Mouse (Mus musculus): ENCODE results near the gene Klrd1. TPM values are rescaled to one million over a fixed set of nuclear protein-coding genes. Genes with fewer than 3 reads are reported as not detected.

The Klrd1 gene
- polyA plus RNA-seq, 1 experiment from 2014 or later = not detected

DNA sequence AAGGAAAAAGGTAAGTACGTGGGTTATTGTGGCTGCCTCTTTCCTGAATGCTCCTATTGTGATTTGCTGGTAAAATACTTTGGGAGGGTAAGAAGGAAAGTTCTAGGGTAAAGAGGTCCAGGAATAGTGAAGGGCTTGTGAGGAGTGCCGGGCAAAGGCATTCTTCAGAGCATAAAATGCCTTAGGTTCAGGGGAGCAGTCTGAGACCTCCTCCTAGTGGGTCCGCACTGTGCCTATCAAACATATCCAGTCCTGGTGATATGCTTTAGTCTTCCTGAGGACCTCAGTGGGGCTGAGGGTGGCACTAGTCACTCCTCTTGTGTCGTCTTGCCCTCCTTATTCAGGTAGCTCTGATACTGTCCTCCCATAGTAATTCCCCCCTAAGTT is 31.9 kb upstream of the Klrd1 start:
- 62% methylated on average over 4 of the region's 4 CpGs for WGBS
- no peaks in the 10 kb centered on the region for H3K27me3 ChIP-seq (ENCODE audit: control insufficient read depth, insufficient read depth, low read length)

DNA sequence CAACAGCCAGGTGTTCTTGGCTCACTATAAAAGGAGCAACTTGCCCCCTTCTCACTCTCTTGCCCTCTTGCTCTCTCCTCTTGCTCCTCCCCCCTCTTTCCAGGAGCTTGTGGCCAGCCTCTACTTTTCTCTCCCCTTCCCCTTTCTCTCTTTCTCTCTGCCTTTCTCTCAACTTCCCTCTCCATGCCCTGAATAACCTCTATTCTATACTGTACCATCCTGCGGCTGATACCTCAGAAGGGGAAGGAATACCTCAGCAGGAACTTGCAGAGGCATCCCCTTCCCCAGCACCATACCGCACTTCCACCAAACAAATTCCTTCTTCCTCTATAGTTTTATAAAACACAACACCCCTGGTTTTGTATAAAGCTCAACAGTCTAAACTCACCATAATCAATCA is 26.3 kb upstream of the Klrd1 start:
- Histone ChIP-seq H3K9ac (ENCODE audit: low read depth, low read length) (no peak overlapping the region), H3K36me3 (ENCODE audit: control insufficient read depth, insufficient read depth, low read length) (no peaks in the 10 kb centered on the region), H3K27ac (ENCODE audit: low read depth, low read length) (no peak overlapping the region), H3K27me3 (ENCODE audit: control insufficient read depth, insufficient read depth, low read length) (no peaks in the 10 kb centered on the region), H3K9me3 (ENCODE audit: control insufficient read depth, low read length) (no peaks in the 10 kb centered on the region), H3K4me3 (ENCODE audit: low read depth, low read length) (no peak overlapping the region), H3K4me2 (replicated peaks; ENCODE audit: low read depth, low read length) (no peak overlapping the region), H3K4me1 (replicated peaks; ENCODE audit: control insufficient read depth, insufficient read depth, low read length) (no peaks in the 10 kb centered on the region)
- 91% methylated on average over 2 of the region's 2 CpGs for WGBS
- DNase-seq (ENCODE audit: low spot score) (no peak), ATAC-seq (ENCODE audit: low FRiP score) (no peak)

More for the DNA sequence above, 31.9 kb upstream of the Klrd1 start:
- Histone ChIP-seq H3K9ac (ENCODE audit: low read depth, low read length) (no peak overlapping the region), H3K27ac (ENCODE audit: low read depth, low read length) (no peak overlapping the region), H3K4me2 (replicated peaks; ENCODE audit: low read depth, low read length) (no peak overlapping the region), H3K9me3 (ENCODE audit: control insufficient read depth, low read length) (no peaks in the 10 kb centered on the region), H3K4me1 (replicated peaks; ENCODE audit: control insufficient read depth, insufficient read depth, low read length) (no peaks in the 10 kb centered on the region), H3K4me3 (ENCODE audit: low read depth, low read length) (no peak overlapping the region), H3K36me3 (ENCODE audit: control insufficient read depth, insufficient read depth, low read length) (no peaks in the 10 kb centered on the region)
- ATAC-seq (ENCODE audit: low FRiP score) (peak; percentile 43), DNase-seq (ENCODE audit: low spot score) (no peak)

DNA sequence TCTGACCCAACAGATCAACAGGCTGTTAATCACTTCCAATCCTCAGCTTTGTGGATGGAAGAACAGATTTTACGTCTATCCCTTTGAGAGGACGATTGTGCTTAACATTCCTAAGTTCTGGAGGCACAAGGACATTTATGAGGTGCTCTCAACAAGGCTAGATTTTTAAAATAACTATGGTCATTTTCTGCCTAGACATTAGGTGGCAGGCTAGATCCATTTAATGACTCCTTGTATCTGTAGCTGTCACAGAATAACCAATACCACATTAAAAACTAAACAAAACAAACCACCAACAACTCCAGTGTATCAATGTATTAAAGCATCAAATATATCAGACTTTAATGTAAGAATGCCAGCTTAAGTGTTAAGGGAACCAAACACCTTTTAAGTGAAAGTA is 16.3 kb upstream of the Klrd1 start:
- ATAC-seq (ENCODE audit: low FRiP score) (no peak), DNase-seq (ENCODE audit: low spot score) (no peak)
- 62% methylated on average over 2 of the region's 2 CpGs for WGBS

DNA sequence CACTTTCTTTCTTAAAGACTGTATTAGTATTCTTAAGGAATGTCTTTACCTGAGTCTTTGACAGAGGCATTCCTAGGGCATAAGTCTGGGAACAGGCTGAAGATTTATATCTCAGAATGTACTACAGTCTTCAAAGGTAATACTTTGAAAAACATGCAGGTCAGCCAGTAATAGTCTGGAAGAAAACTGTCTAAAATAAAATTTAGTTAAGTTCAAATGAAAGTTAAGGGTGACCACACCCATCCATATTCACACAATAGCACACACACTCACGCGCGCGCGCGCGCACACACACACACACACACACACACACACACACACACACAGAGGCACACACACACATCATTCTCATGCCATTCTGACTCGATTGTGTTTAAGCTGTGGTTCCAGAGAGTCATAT is 14.0 kb upstream of the Klrd1 start, which contains the start of gene Klre1:
TSS of gene Klre1 (plus strand) at position 301 of the 400 bp plus-strand sequence.
- no peak within 1 kb of the TSS for H3K4me2 ChIP-seq (replicated peaks; ENCODE audit: low read depth, low read length)
- H3K9ac ChIP-seq (ENCODE audit: low read depth, low read length) = no peak within 1 kb of the TSS
- ATAC-seq (ENCODE audit: low FRiP score) = no peak
- 93% methylated on average over 8 of the region's 8 CpGs for WGBS
- no peak within 1 kb of the TSS for H3K27ac ChIP-seq (ENCODE audit: low read depth, low read length)
- H3K27me3 ChIP-seq (ENCODE audit: control insufficient read depth, insufficient read depth, low read length) = no peaks in the 10 kb centered on the region
- H3K4me3 ChIP-seq (ENCODE audit: low read depth, low read length) = no peak within 1 kb of the TSS
- no peak for DNase-seq (ENCODE audit: low spot score)
- H3K9me3 ChIP-seq (ENCODE audit: control insufficient read depth, low read length) = no peaks in the 10 kb centered on the region
- H3K4me1 ChIP-seq (replicated peaks; ENCODE audit: control insufficient read depth, insufficient read depth, low read length) = no peaks in the 10 kb centered on the region
- no peaks in the 10 kb centered on the region for H3K36me3 ChIP-seq (ENCODE audit: control insufficient read depth, insufficient read depth, low read length)

More for the DNA sequence above, 16.3 kb upstream of the Klrd1 start:
- H3K4me1 ChIP-seq (replicated peaks; ENCODE audit: control insufficient read depth, insufficient read depth, low read length) = no peaks in the 10 kb centered on the region
- no peaks in the 10 kb centered on the region for H3K9me3 ChIP-seq (ENCODE audit: control insufficient read depth, low read length)
- H3K4me2 ChIP-seq (replicated peaks; ENCODE audit: low read depth, low read length) = no peak overlapping the region
- H3K4me3 ChIP-seq (ENCODE audit: low read depth, low read length) = no peak overlapping the region
- H3K9ac ChIP-seq (ENCODE audit: low read depth, low read length) = no peak overlapping the region
- H3K27ac ChIP-seq (ENCODE audit: low read depth, low read length) = no peak overlapping the region
- H3K36me3 ChIP-seq (ENCODE audit: control insufficient read depth, insufficient read depth, low read length) = no peaks in the 10 kb centered on the region
- no peaks in the 10 kb centered on the region for H3K27me3 ChIP-seq (ENCODE audit: control insufficient read depth, insufficient read depth, low read length)

DNA sequence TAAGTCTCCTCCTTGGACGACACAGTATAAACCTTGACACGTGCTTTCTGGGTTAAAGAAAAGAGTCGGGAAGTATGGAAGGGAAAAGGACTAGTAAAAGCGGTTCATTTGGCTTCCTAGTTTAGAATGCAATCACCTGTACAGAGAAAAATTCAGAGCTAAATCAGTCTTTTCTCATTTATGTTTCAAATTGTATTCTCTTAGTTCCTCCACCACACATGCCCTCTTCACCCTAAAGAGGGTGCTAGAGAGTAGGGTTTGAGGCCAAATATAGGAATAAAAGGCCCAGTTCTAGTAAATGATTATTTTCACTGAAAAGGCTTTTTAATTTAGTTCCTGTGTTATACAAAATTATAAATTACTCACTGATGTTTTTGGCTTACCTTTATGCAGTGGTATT is 10.3 kb upstream of the Klrd1 start:
- WGBS = 75% methylated on average over 4 of the region's 4 CpGs
- no peak overlapping the region for H3K27ac ChIP-seq (ENCODE audit: low read depth, low read length)
- DNase-seq (ENCODE audit: low spot score) = no peak

DNA sequence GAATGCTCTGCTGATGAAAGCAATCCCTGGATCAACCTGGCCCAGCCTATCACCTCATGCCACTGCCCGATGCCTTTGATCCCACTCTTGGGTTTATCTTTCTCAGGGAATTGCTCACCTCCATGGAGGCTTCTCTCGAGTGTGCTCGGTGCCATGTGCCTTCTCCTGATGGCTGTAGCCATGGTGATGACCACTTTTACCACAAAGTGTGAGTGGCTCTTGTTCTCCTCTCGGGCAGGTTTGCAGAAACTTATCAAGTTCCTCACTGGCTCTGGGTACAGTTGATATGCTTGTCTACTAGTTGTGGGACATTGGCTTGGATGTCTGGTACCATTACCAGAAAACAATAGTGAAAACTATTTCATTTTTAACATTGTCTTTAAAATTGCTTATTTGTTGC is 9.7 kb upstream of the Klrd1 start:
- no peak for ATAC-seq (ENCODE audit: low FRiP score)
- no peak overlapping the region for H3K9ac ChIP-seq (ENCODE audit: low read depth, low read length)
- H3K27ac ChIP-seq (ENCODE audit: low read depth, low read length) = no peak overlapping the region
- no peak overlapping the region for H3K4me2 ChIP-seq (replicated peaks; ENCODE audit: low read depth, low read length)
- H3K9me3 ChIP-seq (ENCODE audit: control insufficient read depth, low read length) = no peaks in the 10 kb centered on the region
- no peaks in the 10 kb centered on the region for H3K27me3 ChIP-seq (ENCODE audit: control insufficient read depth, insufficient read depth, low read length)
- no peaks in the 10 kb centered on the region for H3K36me3 ChIP-seq (ENCODE audit: control insufficient read depth, insufficient read depth, low read length)
- no peaks in the 10 kb centered on the region for H3K4me1 ChIP-seq (replicated peaks; ENCODE audit: control insufficient read depth, insufficient read depth, low read length)
- 89% methylated on average over 4 of the region's 4 CpGs for WGBS
- H3K4me3 ChIP-seq (ENCODE audit: low read depth, low read length) = no peak overlapping the region
- no peak for DNase-seq (ENCODE audit: low spot score)

More for the DNA sequence above, 10.3 kb upstream of the Klrd1 start:
- Histone ChIP-seq H3K9ac (ENCODE audit: low read depth, low read length) (no peak overlapping the region), H3K9me3 (ENCODE audit: control insufficient read depth, low read length) (no peaks in the 10 kb centered on the region), H3K27me3 (ENCODE audit: control insufficient read depth, insufficient read depth, low read length) (no peaks in the 10 kb centered on the region), H3K4me3 (ENCODE audit: low read depth, low read length) (no peak overlapping the region), H3K4me2 (replicated peaks; ENCODE audit: low read depth, low read length) (no peak overlapping the region), H3K36me3 (ENCODE audit: control insufficient read depth, insufficient read depth, low read length) (no peaks in the 10 kb centered on the region), H3K4me1 (replicated peaks; ENCODE audit: control insufficient read depth, insufficient read depth, low read length) (no peaks in the 10 kb centered on the region)
- no peak for ATAC-seq (ENCODE audit: low FRiP score)

DNA sequence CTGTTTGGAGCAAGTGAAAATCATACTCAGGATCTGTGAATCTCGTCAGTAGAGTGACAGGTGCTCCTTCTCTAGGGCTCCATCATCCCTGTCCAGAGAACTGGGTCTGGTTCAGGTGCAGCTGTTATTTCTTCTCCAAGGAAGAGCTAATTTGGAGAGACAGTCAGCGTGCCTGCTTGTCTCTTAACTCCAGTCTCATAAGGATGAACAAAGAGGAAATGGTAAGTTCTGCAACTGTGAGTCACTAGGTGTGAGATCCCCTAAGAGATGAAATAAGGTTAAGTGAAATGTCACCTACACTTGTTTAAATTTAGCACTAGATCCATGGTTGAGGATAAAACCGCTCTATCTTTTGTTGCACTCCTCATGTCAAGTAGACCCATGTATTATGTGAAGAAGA is 8.6 kb upstream of the Klrd1 start:
- H3K36me3 ChIP-seq (ENCODE audit: control insufficient read depth, insufficient read depth, low read length) = no peaks in the 10 kb centered on the region
- H3K9me3 ChIP-seq (ENCODE audit: control insufficient read depth, low read length) = no peaks in the 10 kb centered on the region
- no peaks in the 10 kb centered on the region for H3K27me3 ChIP-seq (ENCODE audit: control insufficient read depth, insufficient read depth, low read length)
- no peak overlapping the region for H3K4me3 ChIP-seq (ENCODE audit: low read depth, low read length)
- DNase-seq (ENCODE audit: low spot score) (no peak), ATAC-seq (ENCODE audit: low FRiP score) (no peak)
- H3K27ac ChIP-seq (ENCODE audit: low read depth, low read length) = no peak overlapping the region
- no peaks in the 10 kb centered on the region for H3K4me1 ChIP-seq (replicated peaks; ENCODE audit: control insufficient read depth, insufficient read depth, low read length)
- H3K9ac ChIP-seq (ENCODE audit: low read depth, low read length) = no peak overlapping the region
- WGBS = 80% methylated on average over 3 of the region's 3 CpGs
- H3K4me2 ChIP-seq (replicated peaks; ENCODE audit: low read depth, low read length) = no peak overlapping the region

DNA sequence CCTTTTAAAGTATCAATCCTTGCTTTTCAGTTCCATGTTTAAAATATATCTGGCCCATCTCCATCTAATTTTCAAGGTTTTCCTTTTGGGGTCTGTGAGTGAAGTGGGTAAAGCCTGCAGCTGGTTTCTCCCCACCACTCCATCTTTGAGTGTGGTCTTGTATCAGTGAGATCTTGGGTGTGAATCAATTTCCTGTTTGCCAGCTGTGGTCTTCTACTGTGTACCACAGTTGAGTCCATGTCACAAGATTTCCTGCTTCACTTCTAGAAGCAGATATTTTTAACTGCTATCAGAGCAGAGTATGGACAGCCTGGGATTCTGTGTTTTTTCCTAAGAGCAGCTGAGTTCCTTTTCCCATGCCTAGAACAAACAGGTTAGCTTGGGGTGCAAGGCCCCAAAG is 16.8 kb downstream of the Klrd1 start:
- H3K27ac ChIP-seq (ENCODE audit: low read depth, low read length) = no peak overlapping the region
- no peaks in the 10 kb centered on the region for H3K36me3 ChIP-seq (ENCODE audit: control insufficient read depth, insufficient read depth, low read length)
- no peaks in the 10 kb centered on the region for H3K27me3 ChIP-seq (ENCODE audit: control insufficient read depth, insufficient read depth, low read length)
- H3K4me1 ChIP-seq (replicated peaks; ENCODE audit: control insufficient read depth, insufficient read depth, low read length) = no peaks in the 10 kb centered on the region
- ATAC-seq (ENCODE audit: low FRiP score) (no peak), DNase-seq (ENCODE audit: low spot score) (no peak)
- H3K4me2 ChIP-seq (replicated peaks; ENCODE audit: low read depth, low read length) = no peak overlapping the region
- H3K4me3 ChIP-seq (ENCODE audit: low read depth, low read length) = no peak overlapping the region
- no peak overlapping the region for H3K9ac ChIP-seq (ENCODE audit: low read depth, low read length)
- H3K9me3 ChIP-seq (ENCODE audit: control insufficient read depth, low read length) = no peaks in the 10 kb centered on the region

DNA sequence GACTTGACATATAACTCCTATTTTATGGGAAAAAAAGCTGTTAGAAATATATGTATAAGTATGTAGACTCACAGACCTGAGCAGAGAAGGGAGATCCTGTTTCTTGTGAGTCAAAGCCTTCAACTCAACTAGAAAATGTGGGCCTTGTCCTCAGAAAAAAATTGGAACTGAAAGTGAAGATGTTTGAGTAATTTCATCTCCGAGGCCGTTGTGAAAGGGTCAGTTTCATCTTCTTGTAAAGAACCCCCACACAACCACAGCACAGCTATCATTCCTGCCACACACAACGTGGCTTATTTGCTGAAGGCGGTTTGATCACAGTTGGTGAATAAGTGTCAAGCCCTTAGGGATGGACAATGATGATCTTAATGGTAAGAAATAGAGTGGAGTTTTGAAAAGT is 32.2 kb downstream of the Klrd1 start, which contains the start of gene Klrk1:
TSS of gene Klrk1 (minus strand) at position 130 of the 400 bp plus-strand sequence.
- Histone ChIP-seq H3K4me2 (replicated peaks; ENCODE audit: low read depth, low read length) (no peak within 1 kb of the TSS), H3K4me3 (ENCODE audit: low read depth, low read length) (no peak within 1 kb of the TSS), H3K27me3 (ENCODE audit: control insufficient read depth, insufficient read depth, low read length) (no peaks in the 10 kb centered on the region), H3K9me3 (ENCODE audit: control insufficient read depth, low read length) (no peaks in the 10 kb centered on the region), H3K27ac (ENCODE audit: low read depth, low read length) (no peak within 1 kb of the TSS), H3K4me1 (replicated peaks; ENCODE audit: control insufficient read depth, insufficient read depth, low read length) (no peaks in the 10 kb centered on the region), H3K9ac (ENCODE audit: low read depth, low read length) (no peak within 1 kb of the TSS), H3K36me3 (ENCODE audit: control insufficient read depth, insufficient read depth, low read length) (no peaks in the 10 kb centered on the region)
- WGBS = 78% methylated on average over 4 of the region's 4 CpGs
- ATAC-seq (ENCODE audit: low FRiP score) (no peak), DNase-seq (ENCODE audit: low spot score) (no peak)
